Mouse (Mus musculus): ENCODE measurements around the gene H2-Aa. TPM values are rescaled to one million over a fixed set of nuclear protein-coding genes. Genes with fewer than 3 reads are reported as not detected.

H2-Aa gene
- total and polyA plus RNA-seq, 3 experiments = 26.8 to 141 (median 38.4) TPM

DNA sequence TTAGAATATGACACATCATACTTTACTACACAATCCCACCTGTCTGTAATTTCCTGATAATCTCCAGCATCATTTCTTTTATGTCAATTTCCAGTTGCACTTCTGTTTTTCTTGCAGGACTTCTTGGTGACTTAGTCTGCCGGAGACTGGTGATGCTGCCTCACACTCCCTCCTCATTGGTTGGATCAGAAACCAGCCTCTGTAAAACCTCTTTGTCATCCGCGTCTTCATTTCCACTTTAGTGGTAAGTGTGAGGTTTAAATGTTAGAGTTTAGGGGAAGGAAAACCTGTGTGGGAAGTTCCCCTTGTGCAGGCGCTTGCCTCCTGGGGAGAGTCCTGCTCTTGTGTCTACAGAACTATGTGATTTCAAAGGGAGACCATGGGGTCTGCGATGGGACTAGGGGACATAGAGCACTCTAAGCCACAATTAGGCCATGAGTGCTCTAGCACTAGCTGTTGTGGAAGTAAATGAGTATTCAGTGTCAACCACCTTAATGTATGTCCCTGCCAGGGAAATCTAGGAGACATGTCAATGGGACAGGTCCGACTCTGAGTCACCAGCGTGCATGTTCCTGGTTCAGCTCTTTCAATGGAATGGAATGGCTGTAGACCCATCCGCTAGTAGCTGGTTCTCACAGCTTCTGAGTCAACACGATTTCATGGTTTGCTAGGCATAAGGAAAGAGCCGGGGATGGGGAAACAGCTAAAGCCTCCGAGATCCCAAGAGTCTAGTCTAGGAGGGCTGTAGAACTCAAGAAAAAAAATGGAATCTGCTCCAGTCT lies 29.8 kb downstream of the H2-Aa start, which contains the start of gene H2-Ab1:
TSS of gene H2-Ab1 (plus strand) at position 96 of the 782 bp plus-strand sequence.
- intact Hi-C loops (cut with DNase I) = no loop called here
- WGBS = 65% methylated on average over 11 of the region's 11 CpGs
- Histone ChIP-seq H3K27ac (no peak within 1 kb of the TSS), H3K36me3 (ENCODE audit: control insufficient read depth, insufficient read depth, low read length) (no peaks in the 10 kb centered on the region), H3K79me2 (replicated peaks; ENCODE audit: control insufficient read depth, insufficient read depth, low read length) (no peaks in the 10 kb centered on the region), H3K4me3 (no peak within 1 kb of the TSS), H3K9ac (ENCODE audit: low read depth, low read length) (no peak within 1 kb of the TSS), H3K4me1 (ENCODE audit: control insufficient read depth, insufficient read depth, low read length) (no peaks in the 10 kb centered on the region), H3K27me3 (ENCODE audit: control insufficient read depth, insufficient read depth, low read length) (no peaks in the 10 kb centered on the region; the same call in 1 of the 2 replicates)
- no peak for TF ChIP-seq POLR2A (IDR thresholded peaks at IDR 0.05; ENCODE audit: insufficient read depth, low read depth, low read length)
- no peak for TF ChIP-seq CTCF (IDR thresholded peaks at IDR 0.05)
- no peak for TF ChIP-seq EP300 (IDR thresholded peaks at IDR 0.05; ENCODE audit: insufficient read depth, low read depth, low read length)
- peak; percentile 83 to 85 for DNase-seq

DNA sequence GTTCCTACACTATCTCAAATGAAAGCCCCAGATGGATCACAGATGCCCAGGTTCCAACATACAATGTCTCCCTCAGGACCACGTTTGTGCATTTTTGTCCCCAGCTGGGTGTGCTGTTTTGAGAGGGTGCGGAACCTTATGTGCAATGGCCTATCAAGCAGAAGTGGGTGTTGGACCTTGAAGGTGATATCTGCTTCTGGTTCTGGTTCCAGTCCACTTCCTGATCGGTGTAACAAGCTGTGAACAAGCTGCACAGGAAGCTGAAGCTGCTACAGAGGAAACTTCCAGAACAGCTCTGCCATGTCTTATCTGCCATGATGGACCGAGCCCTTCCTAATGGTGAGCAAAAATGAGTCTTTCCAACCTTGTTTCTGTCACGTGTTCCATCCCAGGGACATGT lies 31.1 kb downstream of the H2-Aa start:
- H3K27me3 ChIP-seq (ENCODE audit: control insufficient read depth, insufficient read depth, low read length) = no peaks in the 10 kb centered on the region; the same call in 1 of the 2 replicates
- H3K9ac ChIP-seq (ENCODE audit: low read depth, low read length) = no peak overlapping the region
- TF ChIP-seq EP300 (IDR thresholded peaks at IDR 0.05; ENCODE audit: insufficient read depth, low read depth, low read length) = no peak
- TF ChIP-seq CTCF (IDR thresholded peaks at IDR 0.05) = no peak
- TF ChIP-seq POLR2A (IDR thresholded peaks at IDR 0.05; ENCODE audit: insufficient read depth, low read depth, low read length) = no peak
- no peak for DNase-seq
- no peaks in the 10 kb centered on the region for H3K36me3 ChIP-seq (ENCODE audit: control insufficient read depth, insufficient read depth, low read length)
- H3K4me1 ChIP-seq (ENCODE audit: control insufficient read depth, insufficient read depth, low read length) = no peaks in the 10 kb centered on the region
- H3K79me2 ChIP-seq (replicated peaks; ENCODE audit: control insufficient read depth, insufficient read depth, low read length) = no peaks in the 10 kb centered on the region
- WGBS = 63% methylated on average over 5 of the region's 5 CpGs
- H3K4me3 ChIP-seq = no peak overlapping the region
- no peak overlapping the region for H3K27ac ChIP-seq
- intact Hi-C loops (cut with DNase I) = no loop called here

DNA sequence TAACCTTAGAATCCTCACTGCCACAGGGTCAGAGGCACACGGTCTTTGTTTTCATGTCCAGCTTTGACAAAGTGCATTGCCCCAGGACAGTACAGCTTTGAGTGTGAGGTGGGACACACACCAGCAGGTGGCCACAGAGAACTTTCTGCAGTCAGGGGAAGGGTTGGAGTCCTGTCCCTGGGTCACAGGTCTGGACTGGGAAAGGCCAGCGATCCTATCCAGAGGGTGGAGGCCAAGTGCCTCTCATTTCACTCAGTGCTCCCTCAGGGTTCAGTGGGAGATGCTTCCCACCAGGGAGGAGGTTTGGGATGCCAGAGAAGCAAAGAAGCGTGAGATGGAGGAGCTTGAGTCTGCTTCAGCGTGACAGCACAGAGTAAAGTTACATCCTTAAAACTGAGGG lies 36.0 kb downstream of the H2-Aa start:
- no peak for DNase-seq
- H3K27me3 ChIP-seq (ENCODE audit: control insufficient read depth, insufficient read depth, low read length) = no peaks in the 10 kb centered on the region
- no peaks in the 10 kb centered on the region for H3K36me3 ChIP-seq (ENCODE audit: control insufficient read depth, insufficient read depth, low read length)
- intact Hi-C loops (cut with DNase I) = loop anchor here (5.0 kb wide), 1 partner anchor 156 kb away; no protein-coding TSS in a partner anchor
- no peaks in the 10 kb centered on the region for H3K4me1 ChIP-seq (ENCODE audit: control insufficient read depth, insufficient read depth, low read length)
- 43% methylated on average over 4 of the region's 4 CpGs for WGBS
- no peak overlapping the region for H3K9ac ChIP-seq (ENCODE audit: low read depth, low read length)
- TF ChIP-seq POLR2A (IDR thresholded peaks at IDR 0.05; ENCODE audit: insufficient read depth, low read depth, low read length) (no peak), CTCF (IDR thresholded peaks at IDR 0.05) (peak; percentile 18), EP300 (IDR thresholded peaks at IDR 0.05; ENCODE audit: insufficient read depth, low read depth, low read length) (no peak)
- no peak overlapping the region for H3K4me3 ChIP-seq
- H3K79me2 ChIP-seq (replicated peaks; ENCODE audit: control insufficient read depth, insufficient read depth, low read length) = no peaks in the 10 kb centered on the region
- no peak overlapping the region for H3K27ac ChIP-seq

DNA sequence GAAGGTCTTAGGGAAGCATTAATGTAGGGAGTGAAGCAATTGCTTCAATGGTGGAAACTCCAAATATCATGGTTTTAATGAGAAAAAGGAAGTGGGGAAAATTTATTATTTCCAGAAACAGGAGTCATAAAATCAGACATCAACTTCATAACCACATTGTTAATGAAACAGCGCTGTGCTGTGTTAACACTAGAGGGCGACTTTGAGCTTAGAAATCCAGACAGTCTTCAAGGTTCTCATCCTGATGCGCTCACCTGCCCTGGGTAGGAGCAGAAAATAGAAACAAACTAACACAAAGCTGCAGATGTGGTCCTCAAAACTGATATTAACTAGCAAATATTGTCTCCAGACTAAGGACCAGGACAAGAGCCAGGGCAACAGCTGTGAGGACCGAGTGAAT lies 37.7 kb downstream of the H2-Aa start:
- Histone ChIP-seq H3K4me3 (no peak overlapping the region), H3K79me2 (replicated peaks; ENCODE audit: control insufficient read depth, insufficient read depth, low read length) (no peaks in the 10 kb centered on the region), H3K36me3 (ENCODE audit: control insufficient read depth, insufficient read depth, low read length) (no peaks in the 10 kb centered on the region), H3K4me1 (ENCODE audit: control insufficient read depth, insufficient read depth, low read length) (no peaks in the 10 kb centered on the region), H3K27me3 (ENCODE audit: control insufficient read depth, insufficient read depth, low read length) (no peaks in the 10 kb centered on the region), H3K9ac (ENCODE audit: low read depth, low read length) (no peak overlapping the region), H3K27ac (no peak overlapping the region)
- DNase-seq = no peak
- 15% methylated on average over 4 of the region's 4 CpGs for WGBS
- TF ChIP-seq CTCF (IDR thresholded peaks at IDR 0.05) = peak; percentile 91
- TF ChIP-seq POLR2A (IDR thresholded peaks at IDR 0.05; ENCODE audit: insufficient read depth, low read depth, low read length) = no peak
- intact Hi-C loops (cut with DNase I) = loop anchor here (1.0 to 5.0 kb wide), 3 partner anchors 63 to 157 kb away; no protein-coding TSS in a partner anchor

DNA sequence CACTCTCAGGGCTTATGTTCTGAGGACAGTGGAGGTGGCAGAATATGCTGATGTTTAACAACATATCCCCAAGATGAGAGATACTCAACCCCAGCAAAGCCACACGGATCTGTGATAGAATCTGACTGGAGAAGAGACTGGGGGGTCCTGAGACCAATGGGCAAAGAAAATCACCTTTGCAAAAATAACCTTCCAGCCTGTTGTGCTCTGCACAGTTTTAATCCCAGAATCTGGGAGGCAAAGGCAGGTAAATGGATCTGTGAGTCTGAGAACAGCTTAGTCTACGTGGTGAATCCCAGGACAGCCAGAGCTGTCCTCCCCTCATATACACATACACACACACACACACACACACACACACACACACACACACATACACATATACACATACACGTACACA lies 38.3 kb downstream of the H2-Aa start:
- no peak overlapping the region for H3K9ac ChIP-seq (ENCODE audit: low read depth, low read length)
- no peak overlapping the region for H3K27ac ChIP-seq
- no peak overlapping the region for H3K4me3 ChIP-seq
- intact Hi-C loops (cut with DNase I) = no loop called here
- H3K36me3 ChIP-seq (ENCODE audit: control insufficient read depth, insufficient read depth, low read length) = no peaks in the 10 kb centered on the region
- TF ChIP-seq POLR2A (IDR thresholded peaks at IDR 0.05; ENCODE audit: insufficient read depth, low read depth, low read length) (no peak), EP300 (IDR thresholded peaks at IDR 0.05; ENCODE audit: insufficient read depth, low read depth, low read length) (no peak), CTCF (IDR thresholded peaks at IDR 0.05) (no peak)
- H3K27me3 ChIP-seq (ENCODE audit: control insufficient read depth, insufficient read depth, low read length) = no peaks in the 10 kb centered on the region
- no peak for DNase-seq
- H3K4me1 ChIP-seq (ENCODE audit: control insufficient read depth, insufficient read depth, low read length) = no peaks in the 10 kb centered on the region
- H3K79me2 ChIP-seq (replicated peaks; ENCODE audit: control insufficient read depth, insufficient read depth, low read length) = no peaks in the 10 kb centered on the region
- 47% methylated on average over 3 of the region's 3 CpGs for WGBS

DNA sequence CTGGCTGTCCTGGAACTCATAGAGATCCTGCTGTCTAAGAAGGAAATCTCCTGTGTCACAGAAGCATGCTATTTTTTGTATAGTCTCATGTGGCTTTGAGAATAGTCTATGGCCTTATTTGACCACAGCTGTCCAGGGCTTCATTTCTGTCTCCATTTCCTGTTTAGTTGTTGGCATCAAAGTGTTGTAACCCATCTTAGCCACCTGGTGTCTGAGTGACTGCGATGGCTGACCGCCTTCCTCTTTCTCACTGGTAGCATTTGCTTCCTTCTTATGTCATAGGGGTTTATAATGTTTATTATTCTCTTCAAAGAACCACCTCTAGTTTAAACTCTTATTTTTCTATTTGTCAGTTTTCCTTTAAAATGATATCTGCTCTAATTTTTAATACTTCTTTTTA lies 38.9 kb downstream of the H2-Aa start:
- Histone ChIP-seq H3K9ac (ENCODE audit: low read depth, low read length) (no peak overlapping the region), H3K4me3 (no peak overlapping the region), H3K4me1 (ENCODE audit: control insufficient read depth, insufficient read depth, low read length) (no peaks in the 10 kb centered on the region), H3K79me2 (replicated peaks; ENCODE audit: control insufficient read depth, insufficient read depth, low read length) (no peaks in the 10 kb centered on the region), H3K36me3 (ENCODE audit: control insufficient read depth, insufficient read depth, low read length) (no peaks in the 10 kb centered on the region), H3K27me3 (ENCODE audit: control insufficient read depth, insufficient read depth, low read length) (no peaks in the 10 kb centered on the region), H3K27ac (no peak overlapping the region)
- TF ChIP-seq POLR2A (IDR thresholded peaks at IDR 0.05; ENCODE audit: insufficient read depth, low read depth, low read length) (no peak), EP300 (IDR thresholded peaks at IDR 0.05; ENCODE audit: insufficient read depth, low read depth, low read length) (no peak), CTCF (IDR thresholded peaks at IDR 0.05) (no peak)
- intact Hi-C loops (cut with DNase I) = no loop called here
- WGBS = 57% methylated on average over 2 of the region's 2 CpGs
- DNase-seq = no peak
